Mouse (Mus musculus) brain, adult 10 weeks (tissue): ENCODE data around the gene Jak3. TPM values are rescaled to one million over a fixed set of nuclear protein-coding genes. Genes with fewer than 3 reads are reported as not detected.

Source experiments
- polyA plus RNA-seq: library from polyadenylated mRNA; stranded (reverse); fragments of 350-450 nt; fragmentation: Illumina TruSeq; extraction: RNeasy Lipid Tissue Mini Kit (QIAGEN cat#74804); gene quantifications from one replicate; pipeline ENCODE4 v1.2.3, GENCODE M21; 2015; ENCODE audit warnings: low read depth, low replicate concordance

Jak3 gene
- polyA plus RNA-seq: 2.9 TPM

DNA sequence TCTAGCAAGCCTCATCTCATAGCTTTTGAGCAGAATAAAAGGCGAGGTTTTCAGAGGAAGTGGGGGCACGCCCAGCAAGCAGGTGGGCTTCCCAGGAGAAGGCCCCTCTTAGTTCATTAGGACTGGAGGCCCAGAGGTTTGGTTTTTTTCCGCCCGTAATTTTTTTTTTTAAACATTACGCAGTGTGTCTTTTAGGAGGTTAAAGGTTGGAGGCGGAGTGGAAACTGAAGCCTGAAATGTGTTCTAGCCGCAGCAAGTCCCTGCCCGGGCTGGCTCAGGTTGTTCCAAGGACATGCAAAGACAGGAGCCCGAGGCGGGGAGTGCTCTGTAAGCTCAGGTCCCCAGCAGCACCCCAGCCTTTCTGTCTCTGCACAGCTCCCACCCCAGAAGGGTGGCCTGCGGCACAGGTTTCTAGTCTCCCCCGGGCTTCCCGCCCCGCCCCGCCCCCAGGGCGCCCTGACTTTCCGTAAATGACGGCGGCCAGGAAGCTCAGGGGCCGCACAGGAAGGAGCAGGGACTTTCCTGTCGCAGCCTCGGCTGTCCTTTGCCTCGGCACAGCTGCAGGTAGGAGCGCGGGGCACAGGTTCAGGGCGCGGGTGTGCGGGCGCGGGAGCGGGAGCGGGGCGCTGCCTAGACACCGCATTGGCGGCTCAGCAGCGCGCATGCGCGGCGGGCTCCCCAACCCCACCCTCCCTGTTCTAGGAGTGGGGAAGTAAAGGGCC is at the start of gene Jak3:
Gene Jak3 (plus strand): TSS at position 277 of the 722 bp plus-strand sequence.

DNA sequence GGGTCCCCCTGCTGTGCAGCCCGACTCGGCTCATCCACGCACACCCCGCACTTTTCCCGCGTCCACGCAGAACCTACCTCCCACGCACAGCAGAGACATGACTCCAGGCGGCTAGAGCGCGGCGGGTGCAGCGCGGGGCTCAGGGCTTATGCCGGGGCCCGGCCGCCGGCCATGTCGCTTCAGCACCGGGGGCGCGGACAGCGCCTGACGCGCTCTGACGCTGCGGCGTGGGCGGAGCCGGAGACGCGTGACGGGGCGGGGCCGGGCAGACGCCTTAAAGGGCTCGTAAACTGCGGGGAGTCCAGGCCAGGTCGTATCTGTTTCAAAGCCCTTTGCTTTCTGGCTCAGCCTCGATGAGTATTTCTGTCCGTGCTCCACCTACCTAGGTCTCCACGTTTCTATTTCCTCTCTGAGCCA is 4.5 kb upstream of the Jak3 start, which contains the start of gene Unc13a:
Gene Unc13a (minus strand): TSS at position 209 of the 417 bp plus-strand sequence.

DNA sequence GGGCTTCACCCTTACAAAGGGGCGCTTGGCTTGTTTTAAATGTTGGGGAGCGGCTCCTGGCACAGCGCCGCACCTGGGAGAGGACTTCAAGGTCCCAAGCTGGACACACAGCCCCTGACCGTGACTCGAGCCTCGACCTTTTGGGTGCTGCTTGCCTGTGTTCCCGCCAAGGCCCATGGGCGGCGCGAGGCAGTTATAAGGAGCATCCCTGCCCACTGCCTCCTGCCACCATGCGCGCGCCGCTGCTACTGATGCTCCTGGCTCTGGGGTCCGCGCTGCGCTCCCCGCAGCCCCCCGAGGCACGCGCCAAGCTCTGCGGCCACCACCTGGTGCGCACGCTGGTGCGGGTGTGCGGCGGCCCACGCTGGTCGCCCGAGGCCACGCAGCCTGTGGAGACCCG is 12.9 kb downstream of the Jak3 start, which contains the start of gene Insl3:
Gene Insl3 (plus strand): TSS at position 187 of the 400 bp plus-strand sequence.

DNA sequence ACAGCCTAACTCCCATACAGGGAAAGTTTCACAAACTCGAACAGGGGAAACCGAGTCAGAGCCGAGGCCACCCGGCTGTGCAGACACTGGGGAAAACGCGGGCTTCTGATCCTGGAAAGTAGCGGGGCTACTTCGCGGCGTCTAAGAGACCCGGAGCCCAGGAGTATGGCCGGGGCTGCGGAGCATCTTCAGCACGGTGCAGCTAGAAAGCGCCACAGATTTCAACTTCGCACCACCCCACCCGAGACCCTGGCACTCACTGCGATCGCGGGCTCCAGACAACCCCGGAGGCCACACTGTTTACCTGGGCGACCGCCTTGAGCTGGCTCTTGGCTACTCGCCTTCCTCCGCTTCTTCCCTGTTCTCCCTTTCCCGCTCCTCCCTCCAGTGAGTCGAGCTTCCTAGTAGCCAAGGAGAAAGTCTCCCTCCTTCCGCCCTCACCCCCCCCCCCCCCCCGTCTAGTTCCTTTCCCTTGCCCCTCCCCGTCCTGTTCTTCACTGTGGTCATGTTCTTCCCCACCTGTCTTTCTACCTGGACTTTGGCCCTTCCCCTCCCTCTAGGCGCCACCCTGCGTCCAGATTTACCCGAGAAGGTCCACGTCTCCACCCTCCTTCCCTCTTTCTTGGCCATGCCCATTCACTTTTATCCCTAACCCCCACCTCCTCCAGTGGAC is 25.5 kb downstream of the Jak3 start, which contains the start of gene B3gnt3:
Gene B3gnt3 (minus strand): TSS at position 376 of the 673 bp plus-strand sequence.

DNA sequence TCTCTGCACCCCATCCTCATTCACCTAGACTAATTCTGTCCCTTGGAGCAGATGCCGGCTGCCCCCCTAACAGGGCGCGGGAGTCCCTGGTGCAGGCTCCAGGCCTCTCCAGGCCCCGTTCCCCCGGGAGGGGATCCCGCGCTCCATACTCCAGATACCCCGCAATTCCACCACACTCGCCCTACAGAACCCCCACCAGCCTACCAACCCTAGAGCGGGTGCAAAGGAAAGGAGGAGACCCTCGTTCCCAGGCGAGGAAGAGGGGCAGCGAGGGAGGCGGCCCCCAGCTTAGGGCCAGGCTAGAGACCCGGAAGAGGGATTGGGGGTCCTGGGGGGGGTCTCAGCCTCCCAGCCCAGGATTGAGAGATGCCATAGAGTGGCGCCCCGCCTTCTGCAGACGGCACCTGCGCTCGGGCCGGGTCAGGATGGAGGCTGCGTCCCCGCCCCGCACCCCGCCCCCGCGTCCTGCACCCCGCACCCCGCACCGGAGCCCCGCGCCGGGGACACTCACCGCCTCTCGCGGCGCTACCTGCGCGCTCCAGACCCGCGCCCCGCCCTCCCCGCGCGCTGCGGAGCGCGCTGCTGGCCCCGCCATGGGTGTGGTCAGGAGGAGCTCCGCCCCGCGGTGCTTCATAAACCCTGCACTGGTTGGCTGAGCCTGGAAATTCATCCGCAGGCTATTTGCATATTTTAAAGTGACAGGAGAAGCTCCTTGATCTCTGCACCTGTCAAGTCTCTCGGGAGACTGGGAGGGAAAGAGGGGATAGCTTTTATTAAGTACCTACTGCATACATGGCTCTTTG is 49.2 kb downstream of the Jak3 start, which contains the start of gene Fcho1:
Gene Fcho1 (minus strand): TSS at position 595 of the 803 bp plus-strand sequence.

Other genes starting within 250 kb of the Jak3 start
- 254 TPM for gene Abhd8, start 212.6 kb upstream of the Jak3 start, polyA plus RNA-seq
- 76.2 TPM for gene Mrpl34, start 211.3 kb upstream of the Jak3 start, polyA plus RNA-seq
- gene Dda1, start 207.1 kb upstream of the Jak3 start, polyA plus RNA-seq: 68.9 TPM
- 27.6 TPM for gene Ano8, start 190.3 kb upstream of the Jak3 start, polyA plus RNA-seq
- 27.3 TPM for gene Gtpbp3, start 188.2 kb upstream of the Jak3 start, polyA plus RNA-seq
- gene Plvap, start 164.5 kb upstream of the Jak3 start, polyA plus RNA-seq: 7.4 TPM
- gene Ccdc194, start 150.6 kb upstream of the Jak3 start, polyA plus RNA-seq: not detected
- 12.1 TPM for gene Bst2, start 138.8 kb upstream of the Jak3 start, polyA plus RNA-seq
- gene Mvb12a, start 133.4 kb upstream of the Jak3 start, polyA plus RNA-seq: 48.3 TPM
- not detected for gene Tmem221, start 117.4 kb upstream of the Jak3 start, polyA plus RNA-seq
- 0.16 TPM for gene Nxnl1, start 109.7 kb upstream of the Jak3 start, polyA plus RNA-seq
- gene Slc27a1, start 107.4 kb upstream of the Jak3 start, polyA plus RNA-seq: 72.5 TPM
- gene Pgls, start 84.1 kb upstream of the Jak3 start, polyA plus RNA-seq: 36.5 TPM
- gene Fam129c, start 78.6 kb upstream of the Jak3 start, polyA plus RNA-seq: 3.6 TPM
- gene Colgalt1, start 65.3 kb upstream of the Jak3 start, polyA plus RNA-seq: 51.4 TPM
- gene Unc13a, start 4.5 kb upstream of the Jak3 start, polyA plus RNA-seq: 119 TPM
- gene Insl3, start 12.9 kb downstream of the Jak3 start, polyA plus RNA-seq: 0.92 TPM
- gene B3gnt3, start 25.5 kb downstream of the Jak3 start, polyA plus RNA-seq: 0.88 TPM
- gene Fcho1, start 49.4 kb downstream of the Jak3 start, polyA plus RNA-seq: 83.6 TPM
- gene Zfp709, start 205.7 kb downstream of the Jak3 start, polyA plus RNA-seq: 6.1 TPM
- gene Zfp882, start 232.3 kb downstream of the Jak3 start, polyA plus RNA-seq: 8.8 TPM
- 43.0 TPM for gene Zfp617, start 232.3 kb downstream of the Jak3 start, polyA plus RNA-seq